Mouse (Mus musculus) 3134 (cell line): ENCODE measurements around the gene 4930522H14Rik.

ENCODE experiments used
- DNase-seq: peaks from one replicate; pipeline ENCODE4 v3.0.0-alpha.2; 2011; ENCODE audit warnings: low spot score; ENCODE audit not compliant: insufficient read length; ENCODE audit errors: extremely low read depth

Gene 4930522H14Rik

GRCm38 (mm10) chr4:109531111-109531510 lies at the start of gene 4930522H14Rik:
Gene 4930522H14Rik (minus strand): TSS chr4:109531297.
- no peak for DNase-seq

- DNase-seq: no peak
Measured at GRCm38 (mm10) chr4:109578356-109578755, 47.3 kb upstream of the 4930522H14Rik start.

GRCm38 (mm10) chr4:109576933-109577332 lies 45.8 kb upstream of the 4930522H14Rik start:
- no peak for DNase-seq

- no peak for DNase-seq
Measured at GRCm38 (mm10) chr4:109574845-109575244, 43.7 kb upstream of the 4930522H14Rik start.

- DNase-seq: no peak
Measured at GRCm38 (mm10) chr4:109574331-109574730, 43.2 kb upstream of the 4930522H14Rik start.

GRCm38 (mm10) chr4:109572632-109573031 lies 41.5 kb upstream of the 4930522H14Rik start:
- DNase-seq: no peak

GRCm38 (mm10) chr4:109569421-109569820 lies 38.3 kb upstream of the 4930522H14Rik start:
- no peak for DNase-seq

- DNase-seq: no peak
Measured at GRCm38 (mm10) chr4:109568959-109569358, 37.9 kb upstream of the 4930522H14Rik start.

- DNase-seq: no peak
Measured at GRCm38 (mm10) chr4:109564711-109565110, 33.6 kb upstream of the 4930522H14Rik start.

- DNase-seq: no peak
Measured at GRCm38 (mm10) chr4:109550338-109551150, 19.4 kb upstream of the 4930522H14Rik start.

- no peak for DNase-seq
Measured at GRCm38 (mm10) chr4:109547306-109547705, 16.2 kb upstream of the 4930522H14Rik start.

- DNase-seq: no peak
Measured at GRCm38 (mm10) chr4:109546538-109546937, 15.4 kb upstream of the 4930522H14Rik start.

- DNase-seq: no peak
Measured at GRCm38 (mm10) chr4:109530245-109530816, 766 bp downstream of the 4930522H14Rik start.

GRCm38 (mm10) chr4:109504885-109505284 lies 26.2 kb downstream of the 4930522H14Rik start:
- peak; percentile 20 for DNase-seq

GRCm38 (mm10) chr4:109498476-109498875 lies 32.6 kb downstream of the 4930522H14Rik start:
- no peak for DNase-seq

GRCm38 (mm10) chr4:109493581-109493980 lies 37.5 kb downstream of the 4930522H14Rik start:
- DNase-seq: no peak

GRCm38 (mm10) chr4:109488812-109489211 lies 42.3 kb downstream of the 4930522H14Rik start:
- no peak for DNase-seq

- DNase-seq: peak; percentile 64
Measured at GRCm38 (mm10) chr4:109484621-109485020, 46.5 kb downstream of the 4930522H14Rik start, which contains the start of gene Rnf11. Gene Rnf11 (minus strand): TSS chr4:109484728.

GRCm38 (mm10) chr4:109482701-109483100 lies 48.4 kb downstream of the 4930522H14Rik start:
- no peak for DNase-seq

- DNase-seq: peak; percentile 58
Measured at GRCm38 (mm10) chr4:109481424-109481823, 49.7 kb downstream of the 4930522H14Rik start.

GRCm38 (mm10) chr4:109477454-109477853 lies 53.6 kb downstream of the 4930522H14Rik start:
- DNase-seq: no peak

GRCm38 (mm10) chr4:109476554-109477014 lies 54.5 kb downstream of the 4930522H14Rik start:
- DNase-seq: peak; percentile 90
